Mouse (Mus musculus): ENCODE results near the gene Ppfia2. TPM values are rescaled to one million over a fixed set of nuclear protein-coding genes. Genes with fewer than 3 reads are reported as not detected.
A peak's percentile ranks its signal among the peaks of the same experiment; 100 is the strongest.

Gene Ppfia2
- total and polyA plus RNA-seq, 2 experiments from 2014 or later = 31.4 to 63.5 TPM

DNA sequence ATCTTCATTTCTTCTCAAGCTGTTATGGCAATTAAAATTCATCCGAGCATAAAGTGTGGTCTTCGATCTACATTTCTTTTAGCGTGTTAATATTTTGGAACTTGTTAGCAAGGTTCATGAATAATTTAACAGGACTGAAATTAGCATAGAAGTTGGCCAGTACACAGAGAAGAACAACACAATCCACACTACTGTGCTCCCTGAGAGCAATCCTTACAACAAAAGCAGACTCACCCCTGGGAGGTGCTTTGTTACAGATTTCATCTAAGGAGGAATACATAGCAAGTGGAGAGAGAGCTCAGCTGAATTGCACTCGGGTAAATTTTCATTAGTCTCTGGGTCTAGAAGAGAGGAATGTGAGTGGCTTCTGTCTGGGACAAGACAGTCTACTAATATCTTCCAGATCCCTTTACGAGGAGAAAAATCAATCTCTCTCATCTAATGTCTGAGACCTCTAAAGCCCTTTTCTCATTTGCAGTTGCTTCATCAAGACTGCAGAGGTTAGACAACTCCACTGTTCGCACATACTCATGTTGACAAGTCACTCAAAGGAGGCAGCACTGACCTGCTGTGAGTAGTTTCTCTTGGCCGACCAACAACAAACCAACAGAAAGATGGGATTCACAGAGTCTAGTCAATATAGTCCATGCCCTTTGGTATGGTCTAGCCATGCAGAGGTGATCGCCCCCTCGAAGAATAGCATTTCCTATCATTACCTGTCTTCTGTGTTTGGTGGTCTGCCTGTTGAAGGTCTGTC lies 458.6 kb downstream of the Ppfia2 start:
- no peaks in the 10 kb centered on the region for H3K36me3 ChIP-seq (ENCODE audit: insufficient read depth, low read length)
- DNase-seq (ENCODE audit: low spot score) (no peak), ATAC-seq (ENCODE audit: low FRiP score) (no peak)
- no peak overlapping the region for H3K27ac ChIP-seq (ENCODE audit: low read depth, low read length)
- no peak overlapping the region for H3K4me3 ChIP-seq (ENCODE audit: low read depth, low read length)
- WGBS = 40% methylated on average over 9 of the region's 9 CpGs
- H3K4me2 ChIP-seq (ENCODE audit: low read depth, low read length, poor library complexity, severe bottlenecking) = no peak overlapping the region
- no peak for TF ChIP-seq CTCF (IDR thresholded peaks at IDR 0.05)
- H3K4me1 ChIP-seq (ENCODE audit: insufficient read depth, low read length) = no peaks in the 10 kb centered on the region
- H3K27me3 ChIP-seq (ENCODE audit: insufficient read depth, low read length) = no peaks in the 10 kb centered on the region
- H3K9me3 ChIP-seq (ENCODE audit: low read length) = no peaks in the 10 kb centered on the region
- no peak overlapping the region for H3K9ac ChIP-seq (replicated peaks; ENCODE audit: low read length, poor library complexity, severe bottlenecking)

GRCm38 (mm10) chr10:106932571-106933073 lies 462.5 kb downstream of the Ppfia2 start:
- H3K27me3 ChIP-seq (ENCODE audit: insufficient read depth, low read length) = no peaks in the 10 kb centered on the region
- no peak for ATAC-seq (ENCODE audit: low FRiP score)
- DNase-seq (ENCODE audit: low spot score) = peak; percentile 77
- H3K4me3 ChIP-seq (ENCODE audit: low read depth, low read length) = peak overlapping the region; percentile 9
- peak; percentile 90 for TF ChIP-seq CTCF (IDR thresholded peaks at IDR 0.05)
- H3K9ac ChIP-seq (replicated peaks; ENCODE audit: low read length, poor library complexity, severe bottlenecking) = no peak overlapping the region
- no peaks in the 10 kb centered on the region for H3K4me1 ChIP-seq (ENCODE audit: insufficient read depth, low read length)
- no peak overlapping the region for H3K27ac ChIP-seq (ENCODE audit: low read depth, low read length)
- no peaks in the 10 kb centered on the region for H3K36me3 ChIP-seq (ENCODE audit: insufficient read depth, low read length)
- no peaks in the 10 kb centered on the region for H3K9me3 ChIP-seq (ENCODE audit: low read length)
- peak overlapping the region; percentile 42 for H3K4me2 ChIP-seq (ENCODE audit: low read depth, low read length, poor library complexity, severe bottlenecking)
- WGBS = 26% methylated on average over 13 of the region's 13 CpGs

GRCm38 (mm10) chr10:106936996-106937395 lies 466.9 kb downstream of the Ppfia2 start:
- DNase-seq (ENCODE audit: low spot score) (no peak), ATAC-seq (ENCODE audit: low FRiP score) (no peak)
- 93% methylated on average over 7 of the region's 7 CpGs for WGBS
- Histone ChIP-seq H3K4me3 (ENCODE audit: low read depth, low read length) (no peak overlapping the region), H3K27me3 (ENCODE audit: insufficient read depth, low read length) (no peaks in the 10 kb centered on the region), H3K4me1 (ENCODE audit: insufficient read depth, low read length) (no peaks in the 10 kb centered on the region), H3K27ac (ENCODE audit: low read depth, low read length) (no peak overlapping the region), H3K9ac (replicated peaks; ENCODE audit: low read length, poor library complexity, severe bottlenecking) (no peak overlapping the region), H3K9me3 (ENCODE audit: low read length) (no peaks in the 10 kb centered on the region), H3K4me2 (ENCODE audit: low read depth, low read length, poor library complexity, severe bottlenecking) (no peak overlapping the region), H3K36me3 (ENCODE audit: insufficient read depth, low read length) (no peaks in the 10 kb centered on the region)
- TF ChIP-seq CTCF (IDR thresholded peaks at IDR 0.05) = no peak

- ATAC-seq (ENCODE audit: low FRiP score) = no peak
- no peaks in the 10 kb centered on the region for H3K36me3 ChIP-seq (ENCODE audit: insufficient read depth, low read length)
- WGBS = 92% methylated on average over 3 of the region's 3 CpGs
- no peaks in the 10 kb centered on the region for H3K9me3 ChIP-seq (ENCODE audit: low read length)
- no peak overlapping the region for H3K9ac ChIP-seq (replicated peaks; ENCODE audit: low read length, poor library complexity, severe bottlenecking)
- no peaks in the 10 kb centered on the region for H3K4me1 ChIP-seq (ENCODE audit: insufficient read depth, low read length)
- no peak overlapping the region for H3K4me3 ChIP-seq (ENCODE audit: low read depth, low read length)
- no peak for TF ChIP-seq CTCF (IDR thresholded peaks at IDR 0.05)
- H3K4me2 ChIP-seq (ENCODE audit: low read depth, low read length, poor library complexity, severe bottlenecking) = no peak overlapping the region
- DNase-seq (ENCODE audit: low spot score) = no peak
- no peaks in the 10 kb centered on the region for H3K27me3 ChIP-seq (ENCODE audit: insufficient read depth, low read length)
- H3K27ac ChIP-seq (ENCODE audit: low read depth, low read length) = no peak overlapping the region
Measured at GRCm38 (mm10) chr10:106938851-106939250, 468.7 kb downstream of the Ppfia2 start.

- no peaks in the 10 kb centered on the region for H3K9me3 ChIP-seq (ENCODE audit: low read length)
- no peak overlapping the region for H3K4me3 ChIP-seq (ENCODE audit: low read depth, low read length)
- no peaks in the 10 kb centered on the region for H3K4me1 ChIP-seq (ENCODE audit: insufficient read depth, low read length)
- no peak overlapping the region for H3K4me2 ChIP-seq (ENCODE audit: low read depth, low read length, poor library complexity, severe bottlenecking)
- H3K27ac ChIP-seq (ENCODE audit: low read depth, low read length) = no peak overlapping the region
- TF ChIP-seq CTCF (IDR thresholded peaks at IDR 0.05) = no peak
- H3K36me3 ChIP-seq (ENCODE audit: insufficient read depth, low read length) = no peaks in the 10 kb centered on the region
- no peaks in the 10 kb centered on the region for H3K27me3 ChIP-seq (ENCODE audit: insufficient read depth, low read length)
- no peak overlapping the region for H3K9ac ChIP-seq (replicated peaks; ENCODE audit: low read length, poor library complexity, severe bottlenecking)
- DNase-seq (ENCODE audit: low spot score) (no peak), ATAC-seq (ENCODE audit: low FRiP score) (no peak)
- 68% methylated on average over 1 of the region's 1 CpGs for WGBS
Measured at GRCm38 (mm10) chr10:106939441-106939840, 469.3 kb downstream of the Ppfia2 start.

- ATAC-seq (ENCODE audit: low FRiP score) = no peak
- TF ChIP-seq CTCF (IDR thresholded peaks at IDR 0.05) = no peak
- WGBS = 68% methylated on average over 5 of the region's 5 CpGs
Measured at GRCm38 (mm10) chr10:106941380-106941779, 471.2 kb downstream of the Ppfia2 start.

More at GRCm38 (mm10) chr10:106941380-106941779, 471.2 kb downstream of the Ppfia2 start:
- no peak overlapping the region for H3K4me2 ChIP-seq (ENCODE audit: low read depth, low read length, poor library complexity, severe bottlenecking)
- no peaks in the 10 kb centered on the region for H3K4me1 ChIP-seq (ENCODE audit: insufficient read depth, low read length)
- no peak overlapping the region for H3K27ac ChIP-seq (ENCODE audit: low read depth, low read length)
- DNase-seq (ENCODE audit: low spot score) = no peak
- H3K9ac ChIP-seq (replicated peaks; ENCODE audit: low read length, poor library complexity, severe bottlenecking) = no peak overlapping the region
- no peak overlapping the region for H3K4me3 ChIP-seq (ENCODE audit: low read depth, low read length)
- no peaks in the 10 kb centered on the region for H3K36me3 ChIP-seq (ENCODE audit: insufficient read depth, low read length)
- H3K27me3 ChIP-seq (ENCODE audit: insufficient read depth, low read length) = no peaks in the 10 kb centered on the region
- no peaks in the 10 kb centered on the region for H3K9me3 ChIP-seq (ENCODE audit: low read length)
